Mouse (Mus musculus) midbrain, embryonic 12.5 days (tissue): Measurements from ENCODE around the gene Farp1. TPM values are rescaled to one million over a fixed set of nuclear protein-coding genes. Genes with fewer than 3 reads are reported as not detected.
"Not testable (repeated sequence)": the region's sequence is repeated elsewhere in the genome, so short reads cannot be mapped to it uniquely, and the experiment has no call there.

Experiments used
- ATAC-seq: fragments of 200-750 bp; cut with Nextera tagmentation; 2 replicates; pipeline ENCODE4 v1.8.0; 2017; ENCODE audit warnings: low read depth, moderate TSS enrichment, moderate library complexity; ENCODE audit not compliant: low FRiP score
- H3K27ac ChIP-seq: fragments of 300-500 bp; sonication (generic); replicated peaks from 2 replicates; pipeline ENCODE4 v1.5.1; 2016; ENCODE audit warnings: mild to moderate bottlenecking
- H3K27me3 ChIP-seq: fragments of 300-500 bp; sonication (generic); 2 replicates; pipeline ENCODE4 v1.6.1; 2016; ENCODE audit warnings: mild to moderate bottlenecking
- H3K36me3 ChIP-seq: fragments of 300-500 bp; sonication (generic); 2 replicates; pipeline ENCODE4 v1.6.1; 2016
- H3K4me1 ChIP-seq: fragments of 300-500 bp; sonication (generic); 2 replicates; pipeline ENCODE4 v1.6.1; 2016
- H3K4me2 ChIP-seq: fragments of 300-500 bp; sonication (generic); replicated peaks from 2 replicates; pipeline ENCODE4 v1.6.1; 2016; ENCODE audit warnings: mild to moderate bottlenecking, moderate library complexity
- H3K4me3 ChIP-seq: fragments of 300-500 bp; sonication (generic); 2 replicates; pipeline ENCODE4 v1.5.1; 2016; ENCODE audit warnings: mild to moderate bottlenecking
- H3K9ac ChIP-seq: fragments of 300-500 bp; sonication (generic); replicated peaks from 2 replicates; pipeline ENCODE4 v1.6.1; 2016; ENCODE audit warnings: mild to moderate bottlenecking, moderate library complexity
- H3K9me3 ChIP-seq: fragments of 300-500 bp; sonication (generic); 2 replicates; pipeline ENCODE4 v1.6.1; 2016; ENCODE audit warnings: mild to moderate bottlenecking
- WGBS: fragments of 180-500 bp; shearing (Covaris S2); methylation state at CpG from one replicate; pipeline ENCODE4 v1.1.7; 2016; 5-methylcytosine and 5-hydroxymethylcytosine counted together
- polyA plus RNA-seq: library from polyadenylated mRNA; unstranded; fragments of >200 nt; fragmentation: Nextera tagmentation; extraction: Ambion mirVana; gene quantifications from 2 replicates; pipeline ENCODE4 v1.2.1, GENCODE M21; 2016

The Farp1 gene
- polyA plus RNA-seq, 1 experiment from 2014 or later = 26.5 TPM

DNA sequence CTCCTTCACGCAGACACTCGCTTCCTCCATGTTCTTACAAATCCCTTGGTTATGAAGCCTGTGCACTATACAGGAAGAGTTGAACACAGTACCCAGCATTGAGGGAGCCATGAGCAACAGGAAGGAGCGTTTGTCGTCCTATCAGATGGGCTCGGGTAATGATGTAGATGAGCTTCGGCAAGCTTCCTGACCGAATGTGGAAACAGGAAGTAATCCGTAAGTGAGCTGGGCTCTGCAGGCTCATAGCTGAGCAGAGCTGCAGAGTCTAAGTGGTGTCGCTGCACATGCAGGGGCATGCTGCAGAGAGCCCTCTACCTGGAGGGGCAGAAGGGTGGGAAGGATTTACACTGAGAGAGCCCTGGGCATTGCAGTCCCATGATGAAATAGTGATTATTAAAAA, 140.4 kb downstream of the Farp1 start:
- ATAC-seq = no peak
- H3K27ac ChIP-seq = no peak overlapping the region

DNA sequence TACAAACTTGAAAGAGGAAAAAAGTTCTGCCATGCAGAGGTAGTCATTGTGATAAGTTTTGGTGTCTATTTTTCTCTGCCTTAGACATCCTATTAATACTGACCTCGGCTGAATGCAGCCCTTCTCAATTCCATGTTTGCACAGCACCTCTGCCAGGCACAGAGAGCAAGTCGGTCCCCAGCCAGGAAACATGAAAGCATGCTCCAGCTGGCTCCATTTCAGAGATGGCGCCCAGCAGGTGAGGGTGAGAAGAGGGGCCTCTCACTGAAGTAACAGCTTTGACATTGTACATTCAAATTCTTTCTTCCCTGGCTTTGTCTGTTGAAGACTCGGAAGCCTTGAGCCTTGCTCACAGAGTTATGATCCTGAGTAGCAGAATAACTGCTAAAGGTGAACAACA, 140.9 kb downstream of the Farp1 start:
- H3K9ac ChIP-seq = no peak overlapping the region
- H3K27ac ChIP-seq = no peak overlapping the region
- H3K27me3 ChIP-seq = no peaks in the 10 kb centered on the region
- H3K36me3 ChIP-seq = no peaks in the 10 kb centered on the region
- H3K9me3 ChIP-seq = no peaks in the 10 kb centered on the region
- peaks cover 23% of the 10 kb centered on the region for H3K4me1 ChIP-seq
- no peak for ATAC-seq
- no peak overlapping the region for H3K4me3 ChIP-seq
- WGBS = 77% methylated on average over 4 of the region's 4 CpGs
- H3K4me2 ChIP-seq = no peak overlapping the region

More for the DNA sequence above, 140.4 kb downstream of the Farp1 start:
- Histone ChIP-seq H3K27me3 (no peaks in the 10 kb centered on the region), H3K36me3 (no peaks in the 10 kb centered on the region), H3K4me1 (peaks cover 23% of the 10 kb centered on the region), H3K4me2 (no peak overlapping the region), H3K9ac (no peak overlapping the region), H3K9me3 (no peaks in the 10 kb centered on the region), H3K4me3 (no peak overlapping the region)
- 87% methylated on average over 9 of the region's 9 CpGs for WGBS

DNA sequence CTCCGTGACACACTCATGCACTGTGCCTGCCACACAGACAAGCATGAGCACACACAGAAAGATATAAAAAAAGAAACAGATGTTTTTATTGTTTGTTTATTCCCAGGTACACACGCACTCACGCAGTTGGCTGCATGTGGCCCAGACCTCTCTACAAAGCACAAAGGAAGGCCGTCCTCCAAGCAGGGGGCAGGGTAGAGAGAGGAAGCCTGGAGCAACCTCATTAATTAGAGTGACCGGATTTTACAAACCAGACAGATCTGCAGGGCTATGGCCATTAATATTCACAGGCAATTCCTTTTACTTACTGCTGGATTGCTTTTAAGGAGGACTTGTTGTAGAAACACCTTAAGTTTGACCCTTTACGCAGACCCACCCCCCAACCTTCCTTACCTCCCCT, 142.9 kb downstream of the Farp1 start:
- WGBS = 82% methylated on average over 6 of the region's 6 CpGs
- H3K36me3 ChIP-seq = no peaks in the 10 kb centered on the region
- peaks cover 7% of the 10 kb centered on the region for H3K4me1 ChIP-seq
- H3K4me2 ChIP-seq = no peak overlapping the region
- no peaks in the 10 kb centered on the region for H3K9me3 ChIP-seq
- no peak overlapping the region for H3K9ac ChIP-seq
- no peak for ATAC-seq
- H3K27ac ChIP-seq = no peak overlapping the region
- no peak overlapping the region for H3K4me3 ChIP-seq
- H3K27me3 ChIP-seq = no peaks in the 10 kb centered on the region

DNA sequence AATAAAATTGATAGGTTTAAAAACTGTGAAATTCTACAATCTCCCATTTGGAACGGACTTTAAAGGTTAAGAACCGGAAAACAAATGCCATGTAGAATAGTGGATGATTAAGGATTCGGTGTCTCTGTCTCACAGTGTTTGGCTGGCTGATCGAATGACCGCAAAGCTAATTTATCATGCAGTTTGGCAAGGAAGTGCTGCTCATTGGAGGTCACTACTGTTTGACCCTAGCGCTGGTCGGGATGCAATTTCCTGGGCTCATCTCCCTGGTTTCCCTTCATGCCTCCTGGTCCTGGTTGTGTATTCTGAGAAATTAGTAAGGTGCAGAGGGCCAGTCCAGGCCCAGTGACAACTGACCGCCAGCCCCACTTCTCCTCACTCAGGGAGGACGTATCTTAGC, 145.6 kb downstream of the Farp1 start:
- H3K36me3 ChIP-seq = no peaks in the 10 kb centered on the region
- no peaks in the 10 kb centered on the region for H3K9me3 ChIP-seq
- H3K4me3 ChIP-seq = no peak overlapping the region
- no peak overlapping the region for H3K27ac ChIP-seq
- H3K4me2 ChIP-seq = no peak overlapping the region
- H3K27me3 ChIP-seq = no peaks in the 10 kb centered on the region
- ATAC-seq = no peak
- no peak overlapping the region for H3K9ac ChIP-seq
- no peaks in the 10 kb centered on the region; the same call in 1 of the 2 replicates for H3K4me1 ChIP-seq
- WGBS = 77% methylated on average over 9 of the region's 9 CpGs

DNA sequence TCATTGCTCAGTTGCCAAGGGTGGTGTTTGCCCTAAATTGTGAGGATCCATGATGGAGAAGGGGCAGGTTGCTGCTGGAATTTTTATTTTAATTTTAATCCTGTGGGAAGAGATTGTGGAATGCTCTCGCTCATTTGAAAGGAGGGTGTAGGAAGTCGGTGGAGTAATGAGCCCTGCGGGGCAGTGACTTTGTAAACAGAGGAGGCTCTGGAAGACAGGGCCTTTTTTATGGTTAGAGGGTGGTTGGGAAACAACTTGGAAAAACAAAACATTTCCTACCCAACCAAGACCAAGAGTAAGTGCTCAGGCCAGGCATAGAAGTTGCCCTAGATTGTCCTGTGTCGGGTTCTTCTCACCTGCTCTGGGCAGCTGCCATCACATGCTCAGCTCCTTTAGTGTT, 146.8 kb downstream of the Farp1 start:
- WGBS = 82% methylated on average over 4 of the region's 4 CpGs
- H3K27ac ChIP-seq = no peak overlapping the region

DNA sequence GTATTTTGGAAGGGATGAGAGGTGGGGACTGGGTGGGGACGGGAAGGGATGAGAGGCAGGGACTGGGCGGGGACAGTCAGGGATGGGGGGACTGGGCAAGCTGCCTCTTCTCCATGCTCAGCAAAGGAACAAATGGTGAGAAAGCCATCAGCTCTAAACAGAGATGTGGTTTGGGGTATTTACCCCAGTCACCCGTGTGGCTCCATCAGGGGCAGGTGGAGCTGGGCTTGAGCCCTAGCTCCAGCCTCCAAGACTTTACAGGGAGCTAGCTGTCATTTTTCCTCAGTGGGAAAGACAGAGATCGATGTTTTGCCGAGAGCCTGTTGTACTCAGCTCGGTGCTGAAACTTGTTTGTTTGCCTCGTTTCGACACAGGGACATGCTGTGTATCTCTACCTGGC, 148.0 kb downstream of the Farp1 start:
- no peak for ATAC-seq
- no peak overlapping the region for H3K4me2 ChIP-seq
- no peaks in the 10 kb centered on the region; the same call in 1 of the 2 replicates for H3K4me1 ChIP-seq
- 87% methylated on average over 8 of the region's 8 CpGs for WGBS
- H3K36me3 ChIP-seq = no peaks in the 10 kb centered on the region
- H3K27ac ChIP-seq = no peak overlapping the region
- no peak overlapping the region for H3K9ac ChIP-seq
- no peaks in the 10 kb centered on the region for H3K9me3 ChIP-seq
- no peaks in the 10 kb centered on the region for H3K27me3 ChIP-seq
- no peak overlapping the region for H3K4me3 ChIP-seq

More for the DNA sequence above, 146.8 kb downstream of the Farp1 start:
- Histone ChIP-seq H3K9me3 (no peaks in the 10 kb centered on the region), H3K4me2 (no peak overlapping the region), H3K9ac (no peak overlapping the region), H3K27me3 (no peaks in the 10 kb centered on the region), H3K4me1 (no peaks in the 10 kb centered on the region; the same call in 1 of the 2 replicates), H3K4me3 (no peak overlapping the region), H3K36me3 (no peaks in the 10 kb centered on the region)
- ATAC-seq = no peak

DNA sequence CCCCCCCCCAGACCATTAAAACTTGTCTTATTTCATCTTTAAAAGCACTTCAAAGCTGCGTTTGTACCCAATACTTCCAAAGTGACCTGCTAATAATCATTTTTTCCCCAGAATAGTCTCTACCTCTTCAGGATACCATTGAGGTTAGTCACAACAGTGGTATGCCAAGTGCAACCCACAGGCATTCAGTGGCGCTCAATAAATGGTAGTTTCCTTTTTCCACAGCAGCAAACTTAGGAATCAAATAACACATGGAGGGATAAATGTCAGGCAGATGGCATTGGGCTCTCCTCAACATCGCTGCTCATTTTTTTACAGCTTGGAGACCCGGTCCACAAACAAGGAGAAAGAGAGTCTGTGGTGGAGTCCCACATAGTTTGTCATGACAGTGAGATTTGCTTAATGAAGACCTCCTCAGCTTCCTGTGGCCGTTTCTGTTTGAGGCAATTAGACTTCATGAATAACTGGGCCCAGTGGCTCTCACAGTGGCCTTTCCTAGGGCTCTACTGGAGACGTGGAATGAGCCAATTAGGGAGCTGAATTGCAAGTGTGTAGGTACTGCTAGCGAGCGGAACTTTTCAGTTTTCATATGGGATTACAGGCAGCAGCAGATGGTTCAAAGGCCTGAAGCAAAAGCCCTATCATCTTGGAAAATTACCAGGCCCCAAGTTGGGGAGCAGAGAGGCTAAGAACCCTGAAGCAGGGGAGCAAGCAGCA, 148.6 kb downstream of the Farp1 start:
- Histone ChIP-seq H3K4me3 (no peak overlapping the region), H3K9ac (no peak overlapping the region), H3K9me3 (no peaks in the 10 kb centered on the region), H3K4me2 (no peak overlapping the region), H3K27me3 (no peaks in the 10 kb centered on the region), H3K4me1 (no peaks in the 10 kb centered on the region; the same call in 1 of the 2 replicates), H3K27ac (no peak overlapping the region; the same call in 1 of the 2 replicates), H3K36me3 (no peaks in the 10 kb centered on the region)
- 72% methylated on average over 8 of the region's 8 CpGs for WGBS
- no peak for ATAC-seq

DNA sequence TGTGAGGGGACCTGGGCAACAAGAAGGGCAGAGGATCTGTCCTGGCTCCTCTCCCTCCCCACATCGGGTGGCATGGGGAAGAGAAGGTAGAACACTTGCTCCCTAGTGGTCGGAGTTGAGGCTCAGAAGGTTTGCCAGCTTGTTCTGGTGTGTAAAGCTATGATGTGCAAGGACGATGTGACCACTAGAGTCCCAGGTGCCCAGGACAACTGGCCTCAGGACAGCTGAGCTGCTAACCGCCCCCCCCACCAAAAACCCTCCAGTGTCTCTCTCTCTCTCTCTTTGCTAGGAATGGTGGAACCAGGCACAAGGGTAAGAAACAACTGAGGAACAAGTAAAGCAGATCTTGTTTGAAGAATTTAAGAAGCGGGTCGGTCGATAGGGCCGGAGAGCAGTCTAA, 149.4 kb downstream of the Farp1 start:
- Histone ChIP-seq H3K4me1 (no peaks in the 10 kb centered on the region; the same call in 1 of the 2 replicates), H3K9ac (no peak overlapping the region), H3K4me2 (no peak overlapping the region), H3K4me3 (no peak overlapping the region), H3K36me3 (no peaks in the 10 kb centered on the region), H3K27me3 (no peaks in the 10 kb centered on the region), H3K9me3 (no peaks in the 10 kb centered on the region), H3K27ac (no peak overlapping the region)
- WGBS = 93% methylated on average over 8 of the region's 8 CpGs
- ATAC-seq = no peak

DNA sequence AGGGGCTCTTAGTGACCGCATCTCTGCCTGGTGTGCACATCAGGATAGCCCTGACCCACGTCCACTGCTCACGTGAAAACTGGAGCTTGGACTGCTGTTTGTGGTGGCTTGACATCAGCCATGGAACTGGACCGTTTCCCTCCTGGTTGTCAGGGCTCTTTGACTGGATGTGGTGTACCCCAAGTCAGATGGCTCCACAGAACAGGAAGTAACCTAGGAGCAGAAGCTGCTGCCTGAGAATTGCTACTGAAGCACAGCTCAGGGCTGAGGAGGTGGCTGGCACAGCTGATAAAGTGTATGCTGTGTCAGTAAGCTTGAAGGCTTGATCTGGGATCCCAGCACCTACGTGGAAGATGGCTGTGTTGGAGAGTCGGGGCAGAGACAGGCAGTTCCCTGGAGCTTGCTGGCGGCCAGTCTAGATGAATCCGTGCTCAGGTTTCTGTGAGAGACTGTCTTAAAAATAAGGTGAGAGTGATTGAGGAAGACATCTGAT, 151.4 kb downstream of the Farp1 start:
- no peak overlapping the region for H3K4me3 ChIP-seq
- no peak for ATAC-seq
- H3K4me1 ChIP-seq = no peaks in the 10 kb centered on the region; the same call in 1 of the 2 replicates
- H3K27ac ChIP-seq = no peak overlapping the region
- no peak overlapping the region for H3K9ac ChIP-seq
- H3K36me3 ChIP-seq = no peaks in the 10 kb centered on the region
- H3K27me3 ChIP-seq = no peaks in the 10 kb centered on the region
- no peaks in the 10 kb centered on the region for H3K9me3 ChIP-seq
- H3K4me2 ChIP-seq = no peak overlapping the region
- 87% methylated on average over 8 of the region's 8 CpGs for WGBS

DNA sequence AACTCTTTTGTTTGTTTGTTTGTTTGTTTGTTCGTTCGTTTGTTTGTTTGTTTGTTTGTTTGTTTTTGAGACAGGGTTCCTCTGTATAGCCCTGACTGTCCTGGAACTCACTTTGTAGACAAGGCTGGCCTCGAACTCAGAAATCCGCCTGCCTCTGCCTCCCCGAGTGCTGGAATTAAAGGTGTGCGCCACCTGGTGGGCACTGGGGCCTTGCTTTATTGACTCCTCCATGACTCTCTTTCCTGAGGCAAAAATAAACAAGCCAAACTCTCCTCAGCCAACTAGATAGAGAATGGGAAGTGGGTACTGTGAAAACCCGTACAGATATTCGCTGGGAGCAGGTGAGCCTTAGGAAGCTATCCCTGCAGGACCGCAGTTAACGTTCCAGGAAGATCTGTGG, 154.8 kb downstream of the Farp1 start:
- H3K4me2 ChIP-seq, H3K27me3 ChIP-seq, H3K4me1 ChIP-seq, H3K9me3 ChIP-seq, H3K9ac ChIP-seq, H3K4me3 ChIP-seq, H3K27ac ChIP-seq, ATAC-seq, H3K36me3 ChIP-seq: not testable (repeated sequence)
- 94% methylated on average over 10 of the region's 10 CpGs for WGBS

DNA sequence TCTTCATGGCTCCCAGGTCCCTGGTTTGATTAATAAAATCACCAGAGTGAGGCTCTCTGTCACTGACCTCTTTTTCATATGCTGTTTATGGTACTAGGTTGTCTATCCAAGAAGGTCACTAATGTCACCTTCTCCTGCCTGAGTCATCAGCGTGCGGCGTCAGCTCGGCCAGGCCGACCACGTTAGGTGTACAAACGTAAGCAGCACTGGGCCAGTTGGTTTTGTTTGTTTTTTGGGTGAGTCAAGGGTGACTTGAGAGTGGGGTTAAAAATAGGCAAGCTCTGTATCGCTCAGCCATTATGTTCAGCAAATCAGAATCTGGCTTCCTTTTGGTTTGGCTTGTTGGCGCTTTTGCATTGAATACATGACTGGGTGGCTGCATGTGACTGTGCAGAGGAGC, 155.4 kb downstream of the Farp1 start:
- WGBS = 89% methylated on average over 9 of the region's 9 CpGs
- ATAC-seq = no peak
- Histone ChIP-seq H3K9ac (no peak overlapping the region), H3K9me3 (peaks cover under 1% of the 10 kb centered on the region; the same call in 1 of the 2 replicates), H3K27me3 (no peaks in the 10 kb centered on the region), H3K27ac (no peak overlapping the region), H3K4me3 (no peak overlapping the region), H3K36me3 (no peaks in the 10 kb centered on the region), H3K4me1 (peaks cover 4% of the 10 kb centered on the region), H3K4me2 (no peak overlapping the region)

DNA sequence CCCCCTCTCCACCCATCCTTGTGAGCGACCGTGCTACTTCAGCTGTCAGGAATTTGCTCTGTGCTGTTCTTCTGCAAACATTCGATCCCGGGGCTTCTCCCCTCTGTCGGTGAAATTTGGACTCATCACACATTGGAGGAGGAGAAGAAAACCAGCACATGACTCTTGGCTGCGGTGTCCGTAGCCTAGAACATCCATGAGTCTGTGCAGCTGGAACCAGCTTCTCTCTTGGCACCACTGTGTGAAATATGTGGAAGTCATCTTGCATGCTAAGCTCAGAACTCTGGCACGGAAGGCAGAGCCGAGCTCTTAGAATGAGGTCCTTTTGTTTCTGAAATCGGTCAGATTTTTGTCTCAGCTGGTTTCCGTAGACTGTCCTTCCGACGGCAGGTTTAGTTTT, 156.7 kb downstream of the Farp1 start:
- H3K4me2 ChIP-seq = no peak overlapping the region
- peaks cover 4% of the 10 kb centered on the region for H3K4me1 ChIP-seq
- 62% methylated on average over 13 of the region's 13 CpGs for WGBS
- H3K27ac ChIP-seq = peak overlapping the region; percentile 63; the same call in 1 of the 2 replicates
- H3K4me3 ChIP-seq = no peak overlapping the region
- ATAC-seq = no peak
- no peak overlapping the region for H3K9ac ChIP-seq
- no peaks in the 10 kb centered on the region for H3K27me3 ChIP-seq
- peaks cover 8% of the 10 kb centered on the region; the same call in 1 of the 2 replicates for H3K9me3 ChIP-seq
- H3K36me3 ChIP-seq = no peaks in the 10 kb centered on the region
